Mouse (Mus musculus) brown adipose tissue, adult 24 weeks (tissue): ENCODE measurements at regions not wholly inside any gene's neighbourhood (a gene's known extent, or its start where the extent isn't known, plus 50 kb on each side); places are given as distances from the start of the nearest gene placed in this dataset.
"Not testable (repeated sequence)": the region's sequence is repeated elsewhere in the genome, so short reads cannot be mapped to it uniquely, and the experiment has no call there.

ENCODE experiments used
- H3K27ac ChIP-seq: fragments of 200-500 bp; replicated peaks from 2 replicates; pipeline ENCODE4 v1.5.1; 2012; ENCODE audit warnings: low read depth, mild to moderate bottlenecking, low read length
- H3K4me1 ChIP-seq: fragments of 200-500 bp; 2 replicates; pipeline ENCODE4 v1.6.1; 2012; ENCODE audit warnings: low read length, mixed read lengths; ENCODE audit not compliant: control insufficient read depth, insufficient read depth, insufficient read length
- H3K4me3 ChIP-seq: fragments of 200-500 bp; 2 replicates; pipeline ENCODE4 v1.5.1; 2012; ENCODE audit warnings: low read depth, mild to moderate bottlenecking, low read length, moderate library complexity; ENCODE audit not compliant: insufficient read depth

DNA sequence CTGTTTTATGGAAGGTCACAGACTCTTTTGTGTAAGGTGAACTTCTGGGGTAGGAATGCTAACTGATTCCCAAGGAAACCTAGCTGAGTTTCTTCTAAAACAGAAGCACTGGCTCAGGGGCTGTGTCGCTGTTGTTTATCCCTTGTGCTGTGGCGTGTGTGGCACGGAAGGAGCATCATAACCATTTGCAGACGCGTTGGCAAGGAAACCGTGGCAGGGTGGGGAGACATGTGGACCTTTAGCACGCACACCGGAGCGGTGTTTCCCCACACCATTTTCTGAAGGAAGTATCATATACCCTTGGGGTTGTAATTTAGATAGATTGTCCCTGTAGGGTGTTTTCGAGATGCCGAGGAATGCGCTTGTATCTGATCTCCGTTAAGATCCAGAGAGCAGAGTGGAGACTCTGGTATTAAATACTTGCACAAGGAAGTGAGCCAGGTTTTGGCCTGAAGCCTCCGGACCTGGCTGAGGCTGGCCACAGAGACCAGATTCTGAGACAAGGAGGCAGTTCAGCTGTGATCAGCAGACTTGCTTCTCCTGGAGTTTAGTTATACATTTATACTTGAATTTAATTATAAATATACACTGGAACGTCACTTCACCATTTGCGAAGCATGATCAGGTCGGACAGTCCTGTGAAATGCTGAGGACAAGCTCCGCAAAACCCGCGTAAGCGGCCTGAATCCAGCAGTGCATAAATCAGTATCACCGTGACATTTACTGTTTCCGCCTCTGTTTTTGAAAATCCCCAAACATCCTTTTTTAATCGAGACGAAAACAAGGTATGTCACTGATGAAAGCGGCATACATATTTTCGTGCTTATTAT lies 84.5 kb upstream of the Adgrl2 start:
- Histone ChIP-seq H3K4me3 (0 out of 2 replicates have a peak overlapping the region, but pooled peaks have one; percentile 5), H3K4me1 (peaks cover 7% of the 10 kb centered on the region; the same call in 1 of the 2 replicates)

DNA sequence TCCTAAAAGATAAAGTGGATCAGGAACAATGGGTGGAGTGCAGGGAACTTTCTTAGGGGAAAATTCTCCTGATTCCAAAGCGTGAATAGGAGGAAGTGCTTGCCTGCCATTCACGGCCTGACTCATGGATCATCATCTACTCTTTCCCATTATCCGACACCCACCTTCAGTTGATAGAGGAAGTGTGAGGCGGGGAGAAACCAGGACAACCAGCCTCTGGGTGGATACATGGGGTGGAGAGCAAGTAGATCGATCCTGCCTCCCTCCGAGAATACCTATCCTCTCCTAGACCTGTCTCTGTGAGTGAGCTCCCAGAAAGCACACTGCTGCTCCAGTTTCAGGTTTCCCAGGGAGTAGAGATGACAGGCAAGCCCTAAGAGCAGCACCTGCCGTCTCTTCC lies 79.8 kb upstream of the Adgrl2 start:
- Histone ChIP-seq H3K4me1 (peaks cover 11% of the 10 kb centered on the region; the same call in 1 of the 2 replicates), H3K27ac (peak overlapping the region; percentile 74), H3K4me3 (no peak overlapping the region)

More for the DNA sequence above, 84.5 kb upstream of the Adgrl2 start:
- H3K27ac ChIP-seq = no peak overlapping the region

DNA sequence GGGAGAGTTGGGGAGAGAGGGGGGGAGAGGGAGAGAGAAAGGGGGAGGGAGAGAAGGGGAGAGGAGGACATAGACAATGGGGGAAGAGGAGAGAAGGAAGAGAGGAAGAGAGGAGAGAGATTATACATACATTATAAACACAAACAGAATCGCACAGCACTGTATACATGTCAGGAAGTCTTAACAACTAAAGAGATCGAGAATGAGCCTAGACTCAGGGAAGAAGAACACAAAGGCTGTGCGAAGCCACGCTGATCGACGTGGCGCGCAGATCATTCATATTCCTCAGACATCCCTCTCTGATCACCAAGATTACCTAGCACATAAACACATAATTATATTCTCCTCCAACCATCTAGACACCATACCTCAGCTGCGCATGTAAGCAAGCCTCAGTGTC lies 79.1 kb upstream of the Adgrl2 start:
- peaks cover 11% of the 10 kb centered on the region; the same call in 1 of the 2 replicates for H3K4me1 ChIP-seq
- no peak overlapping the region for H3K4me3 ChIP-seq
- no peak overlapping the region for H3K27ac ChIP-seq

- peaks cover 11% of the 10 kb centered on the region; the same call in 1 of the 2 replicates for H3K4me1 ChIP-seq
- H3K27ac ChIP-seq = no peak overlapping the region
- H3K4me3 ChIP-seq = no peak overlapping the region
Measured at GRCm38 (mm10) chr3:149068821-149069220, 78.5 kb upstream of the Adgrl2 start.

- Histone ChIP-seq H3K4me1 (peaks cover 11% of the 10 kb centered on the region; the same call in 1 of the 2 replicates), H3K27ac (no peak overlapping the region), H3K4me3 (no peak overlapping the region)
Measured at GRCm38 (mm10) chr3:149067758-149068157, 77.4 kb upstream of the Adgrl2 start.

DNA sequence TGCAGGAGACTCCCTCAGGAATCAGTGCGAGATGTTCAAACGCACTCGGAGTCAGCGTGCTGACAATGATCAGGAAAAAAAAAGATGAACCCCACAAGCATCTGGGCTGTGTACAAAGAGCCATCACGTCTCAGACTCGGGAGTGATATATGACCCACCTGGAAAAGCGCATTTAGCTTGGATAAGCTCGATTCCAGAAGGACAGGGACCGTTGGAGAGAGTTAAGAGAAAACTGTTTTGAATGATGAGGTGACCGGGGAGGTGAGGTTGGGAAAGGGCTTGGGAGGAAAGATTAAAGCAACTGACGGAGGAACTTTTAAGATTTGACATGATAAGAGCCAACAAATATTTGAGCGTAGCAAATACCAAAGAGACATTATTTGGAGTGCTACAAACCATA lies 64.7 kb upstream of the Adgrl2 start:
- Histone ChIP-seq H3K27ac (no peak overlapping the region), H3K4me1 (no peaks in the 10 kb centered on the region), H3K4me3 (no peak overlapping the region)

GRCm38 (mm10) chr3:149052295-149052902 lies 62.0 kb upstream of the Adgrl2 start:
- H3K4me1 ChIP-seq, H3K4me3 ChIP-seq, H3K27ac ChIP-seq: not testable (repeated sequence)

- H3K4me1 ChIP-seq = peaks cover 22% of the 10 kb centered on the region; the same call in 1 of the 2 replicates
- no peak overlapping the region for H3K4me3 ChIP-seq
- H3K27ac ChIP-seq = no peak overlapping the region
Measured at GRCm38 (mm10) chr3:149045343-149045742, 55.0 kb upstream of the Adgrl2 start.

- no peak overlapping the region for H3K27ac ChIP-seq
- H3K4me3 ChIP-seq = no peak overlapping the region
- peaks cover 25% of the 10 kb centered on the region; the same call in 1 of the 2 replicates for H3K4me1 ChIP-seq
Measured at GRCm38 (mm10) chr3:149043901-149044300, 53.5 kb upstream of the Adgrl2 start.

- Histone ChIP-seq H3K4me1 (peaks cover 28% of the 10 kb centered on the region; the same call in 1 of the 2 replicates), H3K4me3 (no peak overlapping the region), H3K27ac (no peak overlapping the region)
Measured at GRCm38 (mm10) chr3:149042527-149042926, 52.2 kb upstream of the Adgrl2 start.

- H3K4me3 ChIP-seq = no peak overlapping the region
- no peak overlapping the region for H3K27ac ChIP-seq
- peaks cover 28% of the 10 kb centered on the region; the same call in 1 of the 2 replicates for H3K4me1 ChIP-seq
Measured at GRCm38 (mm10) chr3:149041188-149041587, 50.8 kb upstream of the Adgrl2 start.
